Mouse (Mus musculus) megakaryocyte, embryonic 14.5 days (primary cell): ENCODE data around the gene Heg1.

Source experiments
- FLI1 ChIP-seq: IDR thresholded peaks from 2 replicates; pipeline ENCODE4 v1.6.1; 2012; ENCODE audit warnings: low read length, inconsistent platforms, mixed read lengths
- GATA1 ChIP-seq: IDR thresholded peaks from 3 replicates; pipeline ENCODE4 v1.6.1; 2012; ENCODE audit warnings: mixed read lengths, low read length, inconsistent platforms, borderline replicate concordance

- TF ChIP-seq GATA1 (no peak), FLI1 (no peak)
Observed at GRCm38 (mm10) chr16:33662841-33663240, 21.3 kb upstream of the Heg1 start.
